Mouse (Mus musculus) embryonic facial prominence, embryonic 12.5 days (tissue): Measurements from ENCODE around the gene Ehd2. TPM values are rescaled to one million over a fixed set of nuclear protein-coding genes. Genes with fewer than 3 reads are reported as not detected.

Experiments
- ATAC-seq: fragments of 200-750 bp; cut with Nextera tagmentation; 2 replicates; pipeline ENCODE4 v1.8.0; 2017; ENCODE audit not compliant: insufficient number of reproducible peaks, insufficient read depth, low FRiP score, low TSS enrichment
- H3K27ac ChIP-seq: fragments of 300-500 bp; sonication (generic); 2 replicates; pipeline ENCODE4 v1.5.1; 2016; ENCODE audit warnings: mild to moderate bottlenecking
- H3K27me3 ChIP-seq: fragments of 300-500 bp; sonication (generic); 2 replicates; pipeline ENCODE4 v1.6.1; 2016; ENCODE audit warnings: mild to moderate bottlenecking, moderate library complexity
- H3K36me3 ChIP-seq: fragments of 300-500 bp; sonication (generic); 2 replicates; pipeline ENCODE4 v1.6.1; 2016; ENCODE audit warnings: mild to moderate bottlenecking
- H3K4me1 ChIP-seq: fragments of 300-500 bp; sonication (generic); 2 replicates; pipeline ENCODE4 v1.6.1; 2016
- H3K4me2 ChIP-seq: fragments of 300-500 bp; sonication (generic); replicated peaks from 2 replicates; pipeline ENCODE4 v1.6.1; 2016; ENCODE audit warnings: mild to moderate bottlenecking, moderate library complexity
- H3K4me3 ChIP-seq: fragments of 300-500 bp; sonication (generic); 2 replicates; pipeline ENCODE4 v1.5.1; 2016; ENCODE audit warnings: mild to moderate bottlenecking
- H3K9ac ChIP-seq: fragments of 300-500 bp; sonication (generic); 2 replicates; pipeline ENCODE4 v1.6.1; 2016; ENCODE audit warnings: mild to moderate bottlenecking, moderate library complexity
- H3K9me3 ChIP-seq: fragments of 300-500 bp; sonication (generic); 2 replicates; pipeline ENCODE4 v1.6.1; 2016; ENCODE audit warnings: mild to moderate bottlenecking, moderate library complexity
- WGBS: fragments of 180-500 bp; shearing (Covaris S2); methylation state at CpG from one replicate; pipeline ENCODE4 v1.1.7; 2016; 5-methylcytosine and 5-hydroxymethylcytosine counted together
- polyA plus RNA-seq: library from polyadenylated mRNA; unstranded; fragments of >200 nt; fragmentation: Nextera tagmentation; extraction: Ambion mirVana; gene quantifications from 2 replicates; pipeline ENCODE4 v1.2.1, GENCODE M21; 2016

Gene Ehd2
- polyA plus RNA-seq, 1 experiment from 2014 or later: 20.4 TPM

DNA sequence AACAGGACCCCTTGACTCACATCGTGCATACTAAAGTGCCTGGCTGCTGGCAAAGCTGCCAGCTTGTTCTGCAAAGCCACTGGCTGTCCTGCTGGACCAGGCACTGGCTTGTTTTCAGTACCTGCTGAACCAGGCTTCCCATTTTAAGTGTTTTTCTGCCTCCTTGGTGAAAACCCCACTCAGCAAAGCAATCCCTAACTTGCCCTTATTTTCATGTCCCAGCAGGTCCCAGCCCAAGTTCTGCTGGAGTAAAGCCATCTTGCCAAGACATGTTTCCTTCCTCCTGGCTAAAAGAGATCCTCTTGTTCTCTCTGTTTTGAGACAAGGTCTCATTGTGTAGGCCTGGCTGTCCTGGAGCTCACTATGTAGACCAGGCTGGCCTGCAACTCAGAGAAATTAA lies 23.1 kb downstream of the Ehd2 start:
- no peak for ATAC-seq
- Histone ChIP-seq H3K27me3 (no peaks in the 10 kb centered on the region), H3K36me3 (peaks cover 52% of the 10 kb centered on the region), H3K4me2 (peak overlapping the region; percentile 91), H3K9me3 (no peaks in the 10 kb centered on the region), H3K27ac (no peak overlapping the region), H3K9ac (no peak overlapping the region), H3K4me3 (peak overlapping the region; percentile 67; the same call in 1 of the 2 replicates), H3K4me1 (peaks cover 20% of the 10 kb centered on the region)
- 92% methylated on average over 1 of the region's 1 CpGs for WGBS

DNA sequence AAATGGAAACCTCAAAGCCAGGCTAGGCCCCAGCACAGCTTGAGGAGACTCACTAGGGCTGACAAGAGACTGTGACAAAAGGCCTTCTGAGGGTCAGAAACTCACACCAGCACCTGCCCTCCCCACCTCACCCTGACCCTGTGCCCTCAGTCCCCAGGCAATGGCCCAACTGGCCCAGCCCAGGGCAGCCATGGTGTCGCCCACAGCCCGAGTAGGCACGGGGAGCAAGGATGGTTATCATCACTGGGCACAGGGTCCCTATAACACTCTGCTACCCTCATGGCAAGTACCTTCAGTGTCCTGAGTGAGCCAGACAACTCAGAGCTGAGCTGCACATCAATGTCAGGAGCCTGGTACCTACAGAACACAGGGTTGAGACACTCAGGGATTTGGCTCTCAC lies 28.7 kb downstream of the Ehd2 start:
- Histone ChIP-seq H3K4me2 (no peak overlapping the region), H3K36me3 (peaks cover 86% of the 10 kb centered on the region), H3K9me3 (0 out of 2 replicates have a peak, but pooled peaks cover 2% of the 10 kb centered on the region), H3K9ac (no peak overlapping the region), H3K4me1 (no peaks in the 10 kb centered on the region), H3K4me3 (no peak overlapping the region), H3K27me3 (no peaks in the 10 kb centered on the region), H3K27ac (no peak overlapping the region)
- 93% methylated on average over 3 of the region's 3 CpGs for WGBS
- no peak for ATAC-seq

DNA sequence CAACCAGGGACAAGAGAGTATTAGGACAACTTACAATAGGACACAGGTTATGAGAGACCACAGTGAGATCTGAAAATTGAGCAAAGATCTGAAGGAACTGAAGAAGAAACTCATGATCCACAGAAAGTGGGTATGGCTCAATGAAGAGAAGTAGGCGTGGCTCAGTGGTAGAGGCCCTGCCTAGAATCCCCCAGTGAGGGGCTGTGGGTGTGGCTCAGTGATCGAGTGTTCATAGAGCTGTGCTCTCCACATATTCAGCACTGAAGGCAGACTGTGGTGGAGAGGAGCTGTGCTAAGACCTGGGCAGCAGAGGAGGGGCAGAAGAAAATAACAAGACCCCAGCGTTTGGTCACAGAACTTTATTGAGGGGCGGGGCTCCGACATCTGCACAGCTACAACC lies 29.9 kb downstream of the Ehd2 start:
- no peak for ATAC-seq
- WGBS: 91% methylated on average over 5 of the region's 5 CpGs
- Histone ChIP-seq H3K9ac (no peak overlapping the region), H3K27ac (no peak overlapping the region), H3K4me3 (no peak overlapping the region), H3K9me3 (0 out of 2 replicates have a peak, but pooled peaks cover 2% of the 10 kb centered on the region), H3K36me3 (peaks cover 75% of the 10 kb centered on the region), H3K4me2 (no peak overlapping the region), H3K4me1 (no peaks in the 10 kb centered on the region), H3K27me3 (no peaks in the 10 kb centered on the region)

DNA sequence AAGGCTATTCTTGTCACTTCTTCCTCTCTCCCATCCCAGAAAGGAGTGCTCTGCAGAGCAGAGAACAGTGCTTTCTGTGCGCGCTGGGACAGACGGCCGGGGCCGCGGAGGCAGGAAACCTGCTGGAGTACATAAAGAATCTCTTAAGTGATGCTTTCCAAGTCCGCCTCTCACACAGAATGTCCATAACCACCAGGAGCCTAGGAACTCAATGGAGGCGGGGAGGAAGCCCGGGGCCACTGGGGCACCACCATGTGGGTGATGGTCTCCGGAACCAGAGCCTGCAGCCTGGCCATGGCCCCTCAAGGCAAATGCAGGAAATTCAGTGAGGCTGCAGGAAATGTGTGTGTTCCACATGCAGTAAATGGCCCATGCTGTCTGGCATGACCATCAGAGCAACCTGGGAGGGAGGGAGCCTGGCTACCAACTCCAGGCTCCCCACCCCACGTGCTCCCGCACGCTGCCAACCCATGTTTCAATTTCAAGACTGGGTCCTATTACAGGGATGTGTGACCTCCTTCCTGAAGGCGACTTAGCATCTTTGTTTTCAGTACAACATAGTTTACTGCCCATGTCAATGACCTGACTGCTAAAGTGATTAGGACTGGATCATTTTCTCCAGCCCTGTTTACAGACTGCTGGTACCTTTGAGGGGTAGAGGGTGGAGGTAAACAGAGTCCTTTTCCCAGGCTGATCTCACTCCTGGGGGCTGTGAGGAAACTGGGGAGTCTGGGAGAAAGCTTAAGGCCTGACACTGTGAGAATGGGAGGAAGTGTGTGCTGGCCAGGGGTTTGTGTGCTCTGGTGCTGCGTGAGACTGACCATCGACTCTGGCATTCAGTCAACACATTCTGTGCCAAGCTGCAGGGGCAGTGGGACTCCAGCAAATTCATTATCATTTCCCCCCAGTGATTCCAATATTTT lies 33.7 kb downstream of the Ehd2 start:
- Histone ChIP-seq H3K4me2 (no peak overlapping the region), H3K36me3 (peaks cover 37% of the 10 kb centered on the region), H3K4me1 (no peaks in the 10 kb centered on the region), H3K9me3 (0 out of 2 replicates have a peak, but pooled peaks cover 2% of the 10 kb centered on the region), H3K4me3 (no peak overlapping the region), H3K27ac (no peak overlapping the region), H3K27me3 (no peaks in the 10 kb centered on the region), H3K9ac (no peak overlapping the region)
- ATAC-seq: no peak
- WGBS: 47% methylated on average over 16 of the region's 16 CpGs

DNA sequence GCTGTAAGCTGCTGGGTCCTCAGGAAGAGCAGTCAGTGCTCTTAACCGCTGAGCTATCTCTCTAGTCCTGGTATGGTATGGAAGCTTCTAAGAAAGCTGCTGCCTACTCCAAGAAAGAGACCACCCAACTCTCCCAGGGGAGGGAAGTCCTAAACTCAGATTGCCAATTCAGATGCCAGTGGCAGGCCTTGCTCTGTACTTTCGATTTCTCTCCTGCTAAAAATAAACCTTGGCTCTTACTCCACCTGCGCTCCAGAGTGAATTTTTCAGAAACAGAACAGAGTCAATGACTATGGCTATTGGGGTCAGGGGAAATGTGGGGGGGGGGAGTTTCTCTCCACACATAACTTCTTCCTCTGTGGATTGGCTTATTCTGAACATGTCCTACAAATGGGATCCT lies 35.7 kb downstream of the Ehd2 start:
- WGBS: 85% methylated on average over 3 of the region's 3 CpGs

DNA sequence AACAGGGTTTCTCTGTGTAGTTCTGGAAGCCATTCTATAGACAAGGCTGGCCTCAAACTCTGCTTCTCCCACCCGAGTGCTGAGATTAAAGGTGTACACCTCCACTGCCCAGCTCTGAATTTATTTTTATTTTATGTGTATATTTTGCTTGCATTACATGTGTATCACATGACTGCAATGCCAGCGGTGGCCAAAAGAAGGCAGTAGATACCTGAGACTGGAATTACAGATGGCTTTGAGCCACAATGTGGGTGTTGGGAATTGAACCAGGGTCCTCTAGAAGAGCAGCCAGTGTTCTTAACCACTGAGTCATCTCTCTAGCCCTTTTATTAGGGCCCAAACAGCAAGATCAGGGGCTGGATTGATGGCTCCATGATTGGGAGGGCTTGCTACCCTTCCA lies 36.8 kb downstream of the Ehd2 start:
- ATAC-seq: no peak
- Histone ChIP-seq H3K27ac (no peak overlapping the region), H3K4me3 (no peak overlapping the region), H3K27me3 (no peaks in the 10 kb centered on the region), H3K9me3 (0 out of 2 replicates have a peak, but pooled peaks cover 2% of the 10 kb centered on the region), H3K4me1 (no peaks in the 10 kb centered on the region), H3K9ac (no peak overlapping the region), H3K4me2 (no peak overlapping the region), H3K36me3 (peaks cover 5% of the 10 kb centered on the region; the same call in 1 of the 2 replicates)
- 54% methylated on average over 2 of the region's 2 CpGs for WGBS

More for the DNA sequence above, 35.7 kb downstream of the Ehd2 start:
- Histone ChIP-seq H3K36me3 (peaks cover 16% of the 10 kb centered on the region), H3K4me1 (no peaks in the 10 kb centered on the region), H3K4me3 (no peak overlapping the region), H3K9ac (no peak overlapping the region), H3K27me3 (no peaks in the 10 kb centered on the region), H3K9me3 (0 out of 2 replicates have a peak, but pooled peaks cover 2% of the 10 kb centered on the region), H3K27ac (no peak overlapping the region), H3K4me2 (no peak overlapping the region)
- ATAC-seq: no peak

DNA sequence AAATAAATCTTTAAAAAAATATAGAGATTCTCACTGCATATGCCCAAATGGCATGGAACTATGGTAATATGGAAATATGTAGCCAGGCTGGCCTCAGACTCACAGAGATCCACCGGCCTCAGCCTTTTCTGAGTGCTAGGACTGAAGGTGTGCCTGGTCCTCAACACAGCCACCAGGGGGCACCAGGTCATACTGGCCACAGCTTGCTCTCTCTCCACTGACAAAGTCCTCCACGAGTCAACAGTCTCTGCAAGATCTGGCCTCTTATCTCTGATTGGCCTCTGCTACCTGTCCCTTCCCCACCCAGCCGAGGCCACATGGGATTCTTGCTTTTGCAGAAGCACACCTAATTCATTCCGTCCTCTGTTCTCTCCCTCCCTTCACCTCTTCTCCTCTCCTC lies 37.5 kb downstream of the Ehd2 start:
- no peak overlapping the region for H3K4me3 ChIP-seq
- WGBS: 39% methylated on average over 4 of the region's 4 CpGs
- ATAC-seq: peak; percentile 47; the same call in 1 of the 2 replicates
- H3K9me3 ChIP-seq: 0 out of 2 replicates have a peak, but pooled peaks cover under 1% of the 10 kb centered on the region
- H3K36me3 ChIP-seq: no peaks in the 10 kb centered on the region
- H3K27me3 ChIP-seq: no peaks in the 10 kb centered on the region
- H3K9ac ChIP-seq: no peak overlapping the region
- H3K27ac ChIP-seq: no peak overlapping the region
- H3K4me2 ChIP-seq: no peak overlapping the region
- H3K4me1 ChIP-seq: no peaks in the 10 kb centered on the region

DNA sequence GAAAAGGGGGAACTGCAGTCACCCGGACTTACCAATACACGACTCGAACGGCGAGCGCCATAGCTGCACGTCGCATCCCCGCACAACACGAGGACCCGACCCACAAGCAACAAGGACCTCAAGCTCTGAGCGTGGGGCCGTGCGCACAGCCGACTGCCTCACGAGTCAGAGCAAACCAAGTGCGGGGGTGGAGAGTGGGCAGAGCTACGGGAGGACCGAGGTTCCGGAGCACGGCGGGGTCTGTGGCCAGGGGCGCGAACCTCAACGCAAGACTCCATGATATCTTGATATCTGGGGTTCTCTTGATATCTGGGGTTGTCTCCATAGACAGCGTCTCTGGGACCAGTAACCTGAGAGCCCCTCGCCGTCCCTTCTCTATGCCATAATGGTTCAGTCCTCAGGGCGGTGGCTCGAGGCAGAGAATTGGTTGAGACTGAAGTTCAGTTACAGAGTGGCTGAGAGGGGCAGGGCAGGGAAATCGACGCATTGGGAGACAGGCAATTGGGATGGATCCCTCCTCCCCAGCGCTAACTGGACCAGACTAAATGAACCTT lies 45.1 kb downstream of the Ehd2 start, which contains the start of gene Selenow:
Selenow (minus strand) TSS at position 183 of the 554 bp plus-strand sequence.
- Histone ChIP-seq H3K4me2 (peak within 1 kb of the TSS; percentile 82), H3K4me3 (peak within 1 kb of the TSS; percentile 69), H3K4me1 (peaks cover 15% of the 10 kb centered on the region), H3K36me3 (peaks cover 28% of the 10 kb centered on the region), H3K27me3 (no peaks in the 10 kb centered on the region), H3K9me3 (no peaks in the 10 kb centered on the region), H3K9ac (peak within 1 kb of the TSS; percentile 68), H3K27ac (peak within 1 kb of the TSS; percentile 88)
- whole genome bisulfite sequencing: under 1% methylated on average over 33 of the region's 33 CpGs
- peak; percentile 92 for ATAC-seq

DNA sequence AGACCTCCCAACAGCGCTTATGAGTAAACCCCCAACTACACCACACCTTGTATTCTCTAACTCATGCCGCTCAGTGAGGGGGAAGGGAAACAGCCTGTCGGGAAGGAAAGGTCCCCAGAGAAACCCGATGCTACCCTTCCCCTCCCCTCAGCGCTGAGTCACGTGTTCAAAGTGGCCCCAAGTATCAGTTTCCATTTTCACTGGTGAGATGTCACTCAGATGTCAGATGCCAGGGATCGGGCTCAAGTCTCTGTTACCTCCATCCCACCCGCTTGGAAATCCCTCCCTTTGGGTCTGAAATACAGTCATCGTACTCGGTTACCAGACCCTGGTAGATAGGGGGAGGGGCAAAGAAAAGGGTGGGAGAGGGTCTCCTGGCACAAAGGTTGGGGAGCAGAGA lies 45.6 kb downstream of the Ehd2 start:
- peak; percentile 50 for ATAC-seq
- Histone ChIP-seq H3K9ac (peak overlapping the region; percentile 68), H3K27me3 (no peaks in the 10 kb centered on the region), H3K4me3 (peak overlapping the region; percentile 69), H3K4me1 (peaks cover 15% of the 10 kb centered on the region), H3K36me3 (peaks cover 33% of the 10 kb centered on the region), H3K27ac (peak overlapping the region; percentile 88), H3K4me2 (peak overlapping the region; percentile 82), H3K9me3 (no peaks in the 10 kb centered on the region)
- WGBS: under 1% methylated on average over 10 of the region's 10 CpGs

DNA sequence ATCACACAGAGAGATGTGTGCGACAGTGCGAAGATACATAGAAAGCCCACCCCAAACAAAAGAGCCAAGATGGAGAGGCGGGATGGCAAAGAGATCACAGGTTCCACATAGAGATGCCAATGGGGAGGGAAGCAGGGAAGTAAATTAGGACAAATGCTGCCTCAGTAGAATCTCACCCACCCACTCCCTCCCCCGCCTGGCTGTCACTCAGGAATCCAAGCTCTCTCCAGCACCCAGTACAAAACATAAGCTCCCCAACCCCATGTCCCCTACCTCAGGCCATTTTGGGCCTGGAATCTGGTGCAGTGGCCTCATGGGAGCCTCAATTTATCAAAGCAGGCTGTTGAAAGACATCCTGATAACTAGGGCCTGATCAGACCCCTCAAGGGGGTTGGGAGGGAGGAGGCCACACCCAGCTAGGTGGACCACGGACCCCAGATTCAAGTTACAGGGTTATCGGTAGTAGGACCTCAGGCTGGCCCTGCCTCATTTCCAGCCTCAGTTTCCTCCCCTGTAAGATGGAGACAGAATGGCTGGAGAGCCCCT lies 46.6 kb downstream of the Ehd2 start:
- ATAC-seq: no peak
- no peak overlapping the region for H3K27ac ChIP-seq
- peak overlapping the region; percentile 68 for H3K9ac ChIP-seq
- 84% methylated on average over 6 of the region's 6 CpGs for WGBS
- peak overlapping the region; percentile 69 for H3K4me3 ChIP-seq
- H3K9me3 ChIP-seq: no peaks in the 10 kb centered on the region
- H3K4me2 ChIP-seq: peak overlapping the region; percentile 82
- peaks cover 37% of the 10 kb centered on the region for H3K36me3 ChIP-seq
- peaks cover 15% of the 10 kb centered on the region for H3K4me1 ChIP-seq
- H3K27me3 ChIP-seq: no peaks in the 10 kb centered on the region

DNA sequence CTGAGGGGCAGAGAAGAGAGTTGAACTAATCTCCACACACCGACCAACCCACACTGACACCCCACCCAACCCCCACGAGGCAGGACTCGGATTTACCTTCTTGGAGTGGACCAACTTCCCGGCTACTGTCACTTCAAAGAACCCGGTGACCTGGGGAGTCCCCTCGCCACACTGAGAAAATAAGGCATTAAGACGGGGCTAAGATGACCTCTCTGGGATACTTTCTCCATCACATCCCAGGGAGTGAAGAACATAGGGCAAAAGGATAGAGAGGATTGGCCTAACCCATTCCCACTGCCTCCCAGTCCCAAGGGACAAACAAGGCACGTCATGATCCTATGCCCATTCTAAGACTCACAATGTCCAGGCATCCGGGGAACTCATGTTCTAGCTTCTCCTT lies 47.4 kb downstream of the Ehd2 start:
- H3K27me3 ChIP-seq: no peaks in the 10 kb centered on the region
- H3K9ac ChIP-seq: no peak overlapping the region
- WGBS: 91% methylated on average over 9 of the region's 9 CpGs
- H3K4me3 ChIP-seq: peak overlapping the region; percentile 69; the same call in 1 of the 2 replicates
- peak overlapping the region; percentile 82 for H3K4me2 ChIP-seq
- no peak overlapping the region for H3K27ac ChIP-seq
- no peak for ATAC-seq
- no peaks in the 10 kb centered on the region for H3K9me3 ChIP-seq
- peaks cover 15% of the 10 kb centered on the region for H3K4me1 ChIP-seq
- H3K36me3 ChIP-seq: peaks cover 37% of the 10 kb centered on the region
